In genomic region chr19:26865736-26866135, GRCm38 (mm10) we compare ENCODE assay signal across 11 mouse cellular contexts. TPM values are rescaled to one million over a fixed set of nuclear protein-coding genes. Genes with fewer than 3 reads are reported as not detected.
A peak's percentile ranks its signal among the peaks of the same experiment; 100 is the strongest.
DNase-seq lines count a peak whose midpoint lies in the region; ATAC-seq lines count a peak whose summit lies in the region.
"Had no signal": no experiment of that assay in that cellular context is flagged by ENCODE, and none has a peak within 500 bp of the region (broad histone marks: within the 10 kb centered on the region; RNA-seq: fewer than 3 reads in every experiment).

No protein-coding gene starts in this region.

- H3K36me3 ChIP-seq in limb, embryonic 15.5 days = no peaks in the 10 kb centered on the region

- peaks cover 11% of the 10 kb centered on the region for H3K4me1 ChIP-seq in limb, embryonic 15.5 days

- 14% methylated on average over 7 of the region's 7 CpGs for WGBS in limb, embryonic 15.5 days

- no peaks in the 10 kb centered on the region for H3K9me3 ChIP-seq in limb, embryonic 15.5 days

- ATAC-seq in limb, embryonic 15.5 days (ENCODE audit: insufficient number of reproducible peaks, low FRiP score, low TSS enrichment, low read depth) = 0 out of 2 replicates have a peak, but pooled peaks have one; percentile 65
- no peak for ATAC-seq in inflammation-experienced regulatory T-cells, adult 6 months
- ATAC-seq in monocyte, adult 5-6 weeks (replicated peaks; ENCODE audit: insufficient number of reproducible peaks, low FRiP score, low TSS enrichment, poor library complexity, severe bottlenecking) = no peak

- H3K9ac ChIP-seq in limb, embryonic 15.5 days = no peak overlapping the region

- DNase-seq in adrenal gland, adult (ENCODE audit: inconsistent age in 2 of 2, low spot score in 1 of 2) = peak; percentile 20 to 53
- DNase-seq in adrenal gland, postnatal 25 days = no peak
- DNase-seq in lung, postnatal 10 days = peak; percentile 7
- no peak for DNase-seq in lung, postnatal 36 days
- no peak for DNase-seq in left cerebral cortex, postnatal 14 days (ENCODE audit: low spot score in 2 of 2)
- DNase-seq: cerebellum, adult 2 months had no signal

- intact Hi-C loops in left cerebral cortex, postnatal 14 days (cut with DNase I) = no loop called here

- no peaks in the 10 kb centered on the region for H3K27me3 ChIP-seq in limb, embryonic 15.5 days

- H3K4me3 ChIP-seq in limb, embryonic 15.5 days = no peak overlapping the region

- 0 out of 2 replicates have a peak overlapping the region, but pooled peaks have one; percentile 3 for H3K27ac ChIP-seq in limb, embryonic 15.5 days

- no peak overlapping the region for H3K4me2 ChIP-seq in limb, embryonic 15.5 days

RNA-seq across cellular contexts. Expression of gene Gm815, which starts 19.9 kb away (rescaled TPM):
- total RNA-seq in adrenal gland, postnatal 25 days (2021) = not detected in 2 replicates
- polyA plus RNA-seq in limb, embryonic 15.5 days (2015; fragmentation: Nextera tagmentation; extraction: Ambion mirVana) = not detected in 2 replicates
- polyA plus RNA-seq in inflammation-experienced regulatory T-cells, adult 6 months (2017; shearing (Covaris generic)) = not detected
- not detected in 3 replicates for total RNA-seq in monocyte, adult 5-6 weeks (2017)
- not detected for total RNA-seq in left cerebral cortex, postnatal 14 days (2021)
- total RNA-seq: heart, postnatal 10 days; megakaryocyte-erythroid progenitor cell, adult 5-6 weeks had no signal
- polyA plus RNA-seq: cerebellum, adult 2 months had no signal

Comparison
In these comparisons a context has a peak if more than half of its experiments do, and no peak if none do; other contexts are left out.
1. DNase-seq: peak in adrenal gland, adult (2 of 2) and lung, postnatal 10 days (single experiment); none in adrenal gland, postnatal 25 days (single experiment), lung, postnatal 36 days (single experiment) and left cerebral cortex, postnatal 14 days (0 of 2).